Mouse (Mus musculus) stomach, postnatal 0 days (tissue): ENCODE results near the gene Arpc5.

Experiments
- CTCF ChIP-seq: IDR thresholded peaks from 2 replicates; pipeline ENCODE4 v1.5.1; 2016; ENCODE audit warnings: antibody characterized with exemption, low read depth, mild to moderate bottlenecking, moderate library complexity
- EP300 ChIP-seq: optimal IDR thresholded peaks from 2 replicates; pipeline ENCODE3; 2016; ENCODE audit warnings: antibody characterized with exemption

DNA sequence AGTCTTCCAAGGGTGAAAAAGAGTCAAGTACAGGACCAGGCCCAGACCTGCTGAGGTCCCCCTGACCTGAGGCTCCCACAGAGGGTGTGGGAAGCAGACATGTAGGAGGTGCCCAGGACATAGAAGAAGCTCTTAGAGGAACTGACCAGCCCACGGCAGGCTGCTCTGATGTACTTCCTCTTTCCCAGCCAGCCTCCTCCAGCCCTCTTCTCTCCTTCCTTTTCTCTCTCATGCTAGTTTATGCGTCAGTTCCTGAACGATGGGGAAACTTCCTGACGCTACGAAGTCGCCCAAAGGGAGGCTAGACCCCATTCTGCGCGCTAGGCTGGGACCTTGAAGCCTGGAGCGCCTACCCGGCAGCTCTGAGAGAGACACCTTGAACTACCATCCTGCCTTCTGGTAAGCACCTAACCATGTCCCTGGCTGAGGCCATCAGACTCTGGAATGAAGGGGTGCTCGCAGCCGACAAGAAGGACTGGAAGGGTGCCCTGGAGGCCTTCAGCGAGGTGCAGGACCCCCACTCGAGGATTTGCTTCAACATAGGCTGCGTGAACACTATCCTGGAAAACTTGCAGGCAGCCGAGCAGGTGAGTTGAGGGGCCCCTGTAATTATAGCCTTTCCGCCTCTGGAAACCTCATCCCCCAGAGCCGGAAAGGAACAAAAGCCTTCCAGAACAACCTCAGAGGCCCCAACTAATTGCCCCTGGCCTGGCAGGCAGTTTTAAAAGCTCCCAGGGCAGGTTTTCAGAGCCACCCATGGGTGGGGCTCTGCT is 41.5 kb downstream of the Arpc5 start:
- TF ChIP-seq CTCF = no peak
- TF ChIP-seq EP300 = no peak
